Mouse (Mus musculus) liver, embryonic 14.5 days (tissue): Measurements from ENCODE around the gene Slc7a1. TPM values are rescaled to one million over a fixed set of nuclear protein-coding genes. Genes with fewer than 3 reads are reported as not detected.

Experiments used
- ATAC-seq: fragments of 200-750 bp; cut with Nextera tagmentation; 2 replicates; pipeline ENCODE4 v1.8.0; 2017; ENCODE audit warnings: moderate number of reproducible peaks, mild to moderate bottlenecking, moderate library complexity; ENCODE audit not compliant: insufficient read depth
- DNase-seq, 3 experiments: peaks; one replicate each; pipeline ENCODE4 v3.0.0-alpha.2; 2012 to 2013; ENCODE audit warnings: low read depth in 3 of 3, low spot score in 3 of 3
- H3K27ac ChIP-seq: fragments of 300-500 bp; sonication (generic); 2 replicates; pipeline ENCODE4 v1.5.1; 2014; ENCODE audit warnings: moderate library complexity, mild to moderate bottlenecking, control low read depth, inconsistent platforms
- H3K27me3 ChIP-seq: fragments of 300-500 bp; sonication (generic); 2 replicates; pipeline ENCODE4 v1.6.1; 2014; ENCODE audit warnings: mild to moderate bottlenecking, low read length, moderate library complexity; ENCODE audit not compliant: control insufficient read depth, insufficient read depth
- H3K36me3 ChIP-seq: fragments of 300-500 bp; sonication (generic); replicated peaks from 2 replicates; pipeline ENCODE4 v1.6.1; 2014; ENCODE audit warnings: low read depth; ENCODE audit not compliant: control insufficient read depth, insufficient read depth
- H3K4me1 ChIP-seq, 2 experiments: fragments of 200-500 bp in 1 of 2; fragments of 300-500 bp in 1 of 2; sonication (generic) in 1 of 2; replicated peaks; 2 replicates each; pipeline ENCODE4 v1.6.1; 2012 to 2014; ENCODE audit warnings: antibody characterized with exemption in 1 of 2, inconsistent platforms in 1 of 2, low read length in 1 of 2; ENCODE audit not compliant: control insufficient read depth in 2 of 2, insufficient read depth in 2 of 2
- H3K4me2 ChIP-seq: fragments of 300-500 bp; sonication (generic); 2 replicates; pipeline ENCODE4 v1.6.1; 2014; ENCODE audit warnings: low read depth, mild to moderate bottlenecking, control low read depth, moderate library complexity
- H3K4me3 ChIP-seq, 2 experiments: fragments of 200-500 bp in 1 of 2; fragments of 300-500 bp in 1 of 2; sonication (generic) in 1 of 2; 2 replicates each; pipeline ENCODE4 v1.5.1; 2012 to 2014; ENCODE audit warnings: low read depth in 2 of 2, low read length in 2 of 2, mild to moderate bottlenecking in 2 of 2, control low read depth in 1 of 2, inconsistent platforms in 1 of 2, moderate library complexity in 1 of 2; ENCODE audit not compliant: insufficient read depth in 1 of 2
- H3K9ac ChIP-seq: fragments of 300-500 bp; sonication (generic); replicated peaks from 2 replicates; pipeline ENCODE4 v1.6.1; 2014; ENCODE audit warnings: mild to moderate bottlenecking, control low read depth, moderate library complexity
- H3K9me3 ChIP-seq: fragments of 300-500 bp; sonication (generic); 2 replicates; pipeline ENCODE4 v1.6.1; 2016; ENCODE audit warnings: low read length, mixed read lengths; ENCODE audit not compliant: control insufficient read depth
- CTCF ChIP-seq: IDR thresholded peaks from 2 replicates; pipeline ENCODE4 v1.5.1; 2016; ENCODE audit warnings: antibody characterized with exemption, low read depth, control low read depth
- EP300 ChIP-seq: IDR thresholded peaks from 2 replicates; pipeline ENCODE4 v1.6.1; 2016; ENCODE audit warnings: antibody characterized with exemption, low read depth
- WGBS: fragments of 180-500 bp; shearing (Covaris S2); extraction: QIAGEN DNeasy Blood & Tissue Kit; methylation state at CpG from one replicate; pipeline ENCODE4 v1.1.7; 2014; ENCODE audit not compliant: insufficient replicate concordance; 5-methylcytosine and 5-hydroxymethylcytosine counted together
- polyA plus RNA-seq, 2 experiments: library from polyadenylated mRNA; depleted of rRNA in 1 of 2; stranded (reverse) in 1 of 2; unstranded in 1 of 2; fragments of >200 nt; fragmentation: Nextera tagmentation in 1 of 2; extraction: Ambion mirVana in 1 of 2; gene quantifications; 2 replicates each; pipeline versions ENCODE4 v1.2.1 to v1.2.3; 2012 to 2014

Slc7a1 gene
- polyA plus RNA-seq, 2 experiments, result 4.7 to 17.7 TPM

DNA sequence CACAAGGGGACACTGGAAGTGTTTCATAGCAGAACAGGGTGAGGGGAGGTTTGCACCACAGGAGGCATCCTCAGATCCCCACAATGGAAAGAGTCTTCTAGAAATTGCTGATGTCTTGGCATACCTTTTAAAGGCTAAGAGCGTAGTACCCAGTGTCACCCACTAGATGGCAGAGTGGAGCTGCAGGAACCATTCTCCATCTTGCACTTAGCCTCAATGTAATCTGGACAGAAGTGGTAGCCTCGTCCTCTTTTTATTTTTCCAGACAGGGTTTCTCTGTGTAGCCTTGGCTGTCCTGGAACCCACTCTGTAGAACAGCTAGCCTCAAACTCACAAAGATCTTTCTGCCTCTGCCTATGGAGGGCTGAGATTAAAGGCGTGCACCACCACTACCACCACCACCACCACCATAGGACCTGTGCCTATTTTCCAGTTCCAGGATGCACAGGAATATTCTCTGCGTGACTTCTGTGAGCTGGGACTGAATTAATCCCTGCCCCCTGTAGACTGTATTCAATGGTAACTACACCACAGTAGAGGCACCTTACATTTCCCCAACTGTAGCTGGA, 74.3 kb downstream of the Slc7a1 start:
- TF ChIP-seq EP300 (no peak), CTCF (peak; percentile 91)
- Histone ChIP-seq H3K9ac (no peak overlapping the region), H3K4me1 (no peaks in the 10 kb centered on the region), H3K27me3 (no peaks in the 10 kb centered on the region), H3K36me3 (no peaks in the 10 kb centered on the region), H3K4me3 (no peak overlapping the region), H3K4me2 (no peak overlapping the region), H3K9me3 (no peaks in the 10 kb centered on the region), H3K27ac (no peak overlapping the region)
- DNase-seq, result peak in 1 of 3 experiments; percentile 23
- ATAC-seq, result no peak
- 34% methylated on average over 4 of the region's 4 CpGs for WGBS

- Histone ChIP-seq H3K4me2 (no peak overlapping the region), H3K27me3 (no peaks in the 10 kb centered on the region), H3K4me3 (no peak overlapping the region), H3K4me1 (no peaks in the 10 kb centered on the region), H3K36me3 (no peaks in the 10 kb centered on the region), H3K27ac (no peak overlapping the region), H3K9me3 (no peaks in the 10 kb centered on the region), H3K9ac (no peak overlapping the region)
- no peak for DNase-seq
- WGBS, result 69% methylated on average over 5 of the region's 5 CpGs
- TF ChIP-seq CTCF (no peak), EP300 (no peak)
- ATAC-seq, result no peak
Observed at GRCm38 (mm10) chr5:148314931-148315330, 84.8 kb downstream of the Slc7a1 start.

GRCm38 (mm10) chr5:148312443-148312842, 87.3 kb downstream of the Slc7a1 start:
- no peak overlapping the region for H3K27ac ChIP-seq
- H3K36me3 ChIP-seq, result no peaks in the 10 kb centered on the region
- no peaks in the 10 kb centered on the region for H3K27me3 ChIP-seq
- TF ChIP-seq CTCF (peak; percentile 13; the same call in 1 of the 2 replicates), EP300 (no peak)
- no peaks in the 10 kb centered on the region for H3K4me1 ChIP-seq
- no peak overlapping the region for H3K4me2 ChIP-seq
- WGBS, result 38% methylated on average over 2 of the region's 2 CpGs
- no peaks in the 10 kb centered on the region for H3K9me3 ChIP-seq
- H3K4me3 ChIP-seq, result no peak overlapping the region
- H3K9ac ChIP-seq, result no peak overlapping the region
- no peak for DNase-seq
- no peak for ATAC-seq

DNA sequence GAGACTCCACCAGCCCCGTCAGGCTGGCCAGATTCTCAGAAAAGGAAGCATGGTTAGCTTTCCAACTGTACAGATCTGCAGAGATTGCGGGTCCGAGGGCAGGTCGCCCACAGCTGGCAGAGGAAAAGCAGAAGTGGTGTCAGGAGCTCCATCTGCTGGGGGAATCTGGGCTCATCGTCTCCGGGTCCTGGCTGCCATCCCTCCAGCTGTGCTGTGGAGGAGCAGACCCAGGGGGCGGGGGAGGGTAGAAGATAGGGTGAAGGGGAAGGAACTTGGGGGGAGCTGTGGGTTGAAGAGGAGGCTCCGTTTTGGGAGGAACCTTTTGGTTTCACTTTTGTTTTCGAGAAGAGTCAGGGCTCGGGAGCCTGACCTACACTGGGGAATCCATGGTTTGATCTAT, 88.9 kb downstream of the Slc7a1 start:
- TF ChIP-seq EP300 (no peak), CTCF (peak; percentile 38)
- H3K27me3 ChIP-seq, result no peaks in the 10 kb centered on the region
- no peak overlapping the region; a peak in 1 of 4 replicates for H3K4me3 ChIP-seq
- DNase-seq (peak in 1 of 3 experiments; percentile 16), ATAC-seq (peak; percentile 35; the same call in 1 of the 2 replicates)
- H3K36me3 ChIP-seq, result no peaks in the 10 kb centered on the region
- H3K4me1 ChIP-seq, result no peaks in the 10 kb centered on the region
- no peaks in the 10 kb centered on the region for H3K9me3 ChIP-seq
- H3K4me2 ChIP-seq, result peak overlapping the region; percentile 9; the same call in 1 of the 2 replicates
- no peak overlapping the region for H3K27ac ChIP-seq
- 23% methylated on average over 10 of the region's 10 CpGs for WGBS
- H3K9ac ChIP-seq, result no peak overlapping the region

DNA sequence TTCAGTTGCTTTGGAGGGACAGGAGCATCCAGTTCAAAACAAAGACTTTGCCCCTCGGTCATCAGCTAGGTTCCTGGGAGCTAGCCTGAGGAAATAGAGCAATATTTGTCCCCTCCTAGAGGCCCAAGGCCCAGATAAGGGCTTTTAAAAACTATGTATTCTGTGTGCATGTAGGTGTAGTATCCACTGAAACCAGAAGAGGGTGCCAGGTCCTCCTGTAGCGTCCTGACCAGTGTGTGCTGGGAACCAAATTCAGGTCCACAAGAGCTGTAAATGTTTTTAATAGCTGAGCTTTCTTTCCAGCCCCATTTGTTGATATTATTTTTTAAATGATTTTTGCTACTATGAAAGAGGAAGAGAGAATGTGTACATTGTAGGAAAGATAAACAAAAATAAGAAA, 95.6 kb downstream of the Slc7a1 start:
- DNase-seq (no peak), ATAC-seq (no peak)
- no peak overlapping the region for H3K27ac ChIP-seq
- H3K4me3 ChIP-seq, result no peak overlapping the region
- 54% methylated on average over 2 of the region's 2 CpGs for WGBS
- no peak overlapping the region for H3K4me2 ChIP-seq
- H3K9ac ChIP-seq, result no peak overlapping the region
- H3K27me3 ChIP-seq, result no peaks in the 10 kb centered on the region
- TF ChIP-seq CTCF (no peak), EP300 (no peak)
- H3K4me1 ChIP-seq, result no peaks in the 10 kb centered on the region
- no peaks in the 10 kb centered on the region for H3K36me3 ChIP-seq
- H3K9me3 ChIP-seq, result no peaks in the 10 kb centered on the region
